Mouse (Mus musculus) hindlimb bud, embryonic 11.5 days (tissue): ENCODE data around the gene Zpr1.

Experiments
- DNase-seq: peaks from one replicate; pipeline ENCODE4 v3.0.0-alpha.2; 2012; ENCODE audit warnings: low read depth, low spot score; ENCODE audit errors: extremely low spot score

Gene Zpr1

GRCm38 (mm10) chr9:46272677-46273454 lies at the start of gene Zpr1:
TSS of gene Zpr1 (plus strand) at chr9:46273064.
- peak; percentile 79 for DNase-seq

- no peak for DNase-seq
These were observed 49.8 kb upstream of the Zpr1 start for GRCm38 (mm10) chr9:46223090-46223489.

GRCm38 (mm10) chr9:46224101-46224500 lies 48.8 kb upstream of the Zpr1 start:
- no peak for DNase-seq

GRCm38 (mm10) chr9:46224945-46225660 lies 47.8 kb upstream of the Zpr1 start:
- no peak for DNase-seq

GRCm38 (mm10) chr9:46227064-46227614 lies 45.7 kb upstream of the Zpr1 start:
- no peak for DNase-seq

- no peak for DNase-seq
These were observed 44.4 kb upstream of the Zpr1 start, which contains the start of gene Apoa1 for GRCm38 (mm10) chr9:46228491-46228890. TSS of gene Apoa1 (plus strand) at chr9:46228580.

- DNase-seq, result peak; percentile 71
These were observed 43.1 kb upstream of the Zpr1 start for GRCm38 (mm10) chr9:46229573-46230449.

GRCm38 (mm10) chr9:46230450-46230975 lies 42.4 kb upstream of the Zpr1 start:
- no peak for DNase-seq

- DNase-seq, result no peak
These were observed 37.7 kb upstream of the Zpr1 start for GRCm38 (mm10) chr9:46235196-46235595.

- DNase-seq, result no peak
These were observed 37.4 kb upstream of the Zpr1 start, which contains the start of gene Apoc3 for GRCm38 (mm10) chr9:46235596-46235648. TSS of gene Apoc3 (minus strand) at chr9:46235636.

- no peak for DNase-seq
These were observed 37.2 kb upstream of the Zpr1 start for GRCm38 (mm10) chr9:46235649-46236048.

- DNase-seq, result no peak
These were observed 34.0 kb upstream of the Zpr1 start for GRCm38 (mm10) chr9:46238850-46239249.

GRCm38 (mm10) chr9:46240526-46241153 lies 32.2 kb upstream of the Zpr1 start, which contains the start of gene Apoa4:
TSS of gene Apoa4 (plus strand) at chr9:46240696.
- DNase-seq, result no peak

- no peak for DNase-seq
These were observed 31.0 kb upstream of the Zpr1 start for GRCm38 (mm10) chr9:46241818-46242217.

GRCm38 (mm10) chr9:46243122-46243521 lies 29.7 kb upstream of the Zpr1 start:
- no peak for DNase-seq

GRCm38 (mm10) chr9:46243584-46243983 lies 29.3 kb upstream of the Zpr1 start:
- no peak for DNase-seq

- peak; percentile 77 for DNase-seq
These were observed 26.0 kb upstream of the Zpr1 start for GRCm38 (mm10) chr9:46246752-46247324.

- no peak for DNase-seq
These were observed 16.7 kb upstream of the Zpr1 start for GRCm38 (mm10) chr9:46256177-46256576.

GRCm38 (mm10) chr9:46256658-46257385 lies 16.0 kb upstream of the Zpr1 start:
- no peak for DNase-seq

- no peak for DNase-seq
These were observed 15.3 kb upstream of the Zpr1 start for GRCm38 (mm10) chr9:46257546-46257945.
